Mouse (Mus musculus) Patski (cell line): ENCODE data around the gene Smtnl2. TPM values are rescaled to one million over a fixed set of nuclear protein-coding genes. Genes with fewer than 3 reads are reported as not detected.
"Not testable (repeated sequence)": the region's sequence is repeated elsewhere in the genome, so short reads cannot be mapped to it uniquely, and the experiment has no call there.

Experiments used
- ATAC-seq: fragments of 100-300 bp; one replicate; pipeline ENCODE4 v1.8.0; 2021
- CTCF ChIA-PET: fragments of 350-600 bp; sonication (Branson Sonifier 250); formaldehyde crosslinking; loops from one replicate; lab custom pipeline; 2022; ENCODE audit warnings: inconsistent platforms; lab: Charles Lee
- POLR2A ChIA-PET: fragments of 350-600 bp; sonication (Branson Sonifier 250); formaldehyde crosslinking; loops from one replicate; lab custom pipeline; 2022; ENCODE audit warnings: antibody characterized with exemption, inconsistent platforms; lab: Charles Lee
- DNase-seq: peaks from one replicate; pipeline ENCODE4 v3.0.0-alpha.2; 2011; ENCODE audit warnings: low read depth, low spot score
- H3K27me3 ChIP-seq: fragments of 371-371 bp; one replicate; pipeline ENCODE4 v1.5.1; 2021
- CTCF ChIP-seq: fragments of 100-300 bp; IDR thresholded peaks from one replicate; pipeline ENCODE4 v1.5.1; 2021
- in situ Hi-C: fragments of 300-500 bp; cut with MboI; formaldehyde crosslinking; loops from 3 replicates; pipeline ENCODE4 v1.11.1; 2018; ENCODE audit warnings: low pct_unique_long_range_greater_than_20kb, mixed read lengths
- polyA plus RNA-seq: library from polyadenylated mRNA; unstranded; gene quantifications from one replicate; pipeline ENCODE4 v1.2.3, GENCODE M21; 2021

Gene Smtnl2
- polyA plus RNA-seq = 18.8 TPM

DNA sequence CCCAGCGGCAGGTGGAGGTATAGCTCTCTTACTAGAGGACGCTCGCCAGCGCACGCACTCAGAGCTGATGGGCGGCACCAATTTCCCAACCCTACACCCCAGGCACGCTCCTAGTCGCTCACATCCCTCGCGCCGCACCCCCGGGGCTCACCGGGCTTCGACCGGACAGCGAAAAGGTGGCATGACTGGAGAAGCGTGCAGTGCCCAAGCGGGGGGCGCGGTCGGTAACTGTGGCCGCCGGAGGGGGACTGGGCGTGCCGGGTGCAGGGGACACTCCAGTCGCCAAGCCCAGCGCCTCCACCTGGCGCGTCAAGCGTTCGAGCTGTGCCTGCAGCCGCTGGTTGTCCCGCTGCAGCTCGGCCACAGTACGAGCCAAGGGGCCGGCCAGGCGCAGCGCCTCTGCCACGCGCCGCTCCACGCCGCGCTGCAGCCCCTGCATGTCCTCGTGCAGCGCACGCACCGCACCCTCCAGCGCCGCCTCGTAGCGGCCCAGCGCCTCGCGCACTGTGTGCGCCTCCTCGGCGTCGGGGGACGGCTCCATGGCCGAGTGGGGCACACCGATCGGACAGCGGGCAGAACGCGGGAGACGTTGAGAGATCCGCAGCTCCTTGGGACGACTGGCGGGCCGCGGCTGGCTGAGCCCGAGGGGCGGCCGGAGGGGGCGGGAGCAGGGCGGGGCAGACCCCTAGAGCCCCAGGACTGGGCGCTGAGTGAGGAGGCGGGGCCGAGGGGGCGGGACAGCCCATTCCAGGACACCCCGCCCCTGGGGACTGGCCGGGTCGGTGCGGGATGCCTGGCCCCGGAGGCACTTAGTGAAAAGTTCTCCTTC is at the start of gene Smtnl2:
Smtnl2 (minus strand) TSS at position 621 of the 829 bp plus-strand sequence.
- DNase-seq (no peak), ATAC-seq (peak; percentile 87)
- TF ChIP-seq CTCF = no peak
- POLR2A ChIA-PET = interaction anchor here (1.5 kb wide), 1 partner anchor 18 kb away, joined by 3 read pairs; no protein-coding TSS in a partner anchor
- in situ Hi-C loops = no loop called here
- no peaks in the 10 kb centered on the region for H3K27me3 ChIP-seq
- CTCF ChIA-PET = interaction anchor here (0.7 to 1.4 kb wide), 4 partner anchors 12 to 66 kb away, joined by 3 to 5 read pairs (median 3); no protein-coding TSS in a partner anchor

DNA sequence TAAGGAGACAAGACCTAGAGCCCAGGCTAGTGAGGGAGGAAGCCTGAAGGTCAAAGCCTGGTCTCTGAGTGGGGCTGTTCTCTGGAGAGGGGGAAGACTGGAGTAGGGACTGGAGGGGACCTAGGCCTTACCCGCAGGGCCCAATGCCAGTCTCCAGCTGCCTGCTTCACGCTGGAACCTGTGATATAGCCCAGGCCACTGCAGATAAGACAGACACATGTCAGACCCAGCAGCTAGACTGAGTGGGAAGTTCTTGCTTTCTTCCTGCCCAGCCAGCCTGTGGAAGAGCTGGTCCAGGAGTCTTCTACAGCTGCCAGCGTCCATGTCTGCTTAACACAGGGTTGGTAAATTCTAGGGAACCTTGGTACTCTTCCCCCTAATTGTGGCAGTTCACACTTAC is 47.0 kb upstream of the Smtnl2 start:
- ChIA-PET POLR2A (no interaction called here), CTCF (interaction anchor here (0.7 to 1.5 kb wide), 2 partner anchors 14 to 105 kb away, joined by 3 read pairs; no protein-coding TSS in a partner anchor)
- ATAC-seq = no peak
- TF ChIP-seq CTCF = no peak
- no peak for DNase-seq
- H3K27me3 ChIP-seq = no peaks in the 10 kb centered on the region
- in situ Hi-C loops = no loop called here

DNA sequence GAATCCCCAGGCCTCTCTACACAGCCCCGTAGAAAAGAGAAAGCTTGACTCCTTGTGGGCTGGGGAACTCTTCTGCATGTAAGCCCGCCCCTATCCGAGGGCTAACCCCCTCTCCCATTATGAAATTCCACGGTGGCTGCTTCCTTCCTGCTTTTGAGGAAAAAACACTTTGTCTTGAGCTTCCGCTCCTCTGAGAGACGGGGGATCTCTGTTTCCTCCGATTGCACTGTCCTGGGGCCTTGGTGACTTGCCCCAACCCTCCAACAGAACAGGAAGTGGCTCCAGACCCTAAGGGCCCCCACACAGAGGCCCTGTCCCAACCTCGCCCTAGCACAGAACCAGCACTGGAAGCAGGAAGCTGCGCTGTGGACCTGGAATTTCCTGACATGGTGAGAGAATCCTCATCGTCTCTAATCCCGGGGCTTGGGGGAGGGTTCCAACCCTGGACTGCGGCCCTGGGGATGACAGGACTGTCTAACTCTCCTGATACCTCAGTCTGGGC is 46.5 kb upstream of the Smtnl2 start:
- CTCF ChIA-PET = interaction anchor here (0.7 to 1.5 kb wide), 2 partner anchors 14 to 106 kb away, joined by 3 read pairs; no protein-coding TSS in a partner anchor
- POLR2A ChIA-PET = no interaction called here
- no peaks in the 10 kb centered on the region for H3K27me3 ChIP-seq
- ATAC-seq = no peak
- no peak for DNase-seq
- TF ChIP-seq CTCF = no peak
- in situ Hi-C loops = no loop called here

DNA sequence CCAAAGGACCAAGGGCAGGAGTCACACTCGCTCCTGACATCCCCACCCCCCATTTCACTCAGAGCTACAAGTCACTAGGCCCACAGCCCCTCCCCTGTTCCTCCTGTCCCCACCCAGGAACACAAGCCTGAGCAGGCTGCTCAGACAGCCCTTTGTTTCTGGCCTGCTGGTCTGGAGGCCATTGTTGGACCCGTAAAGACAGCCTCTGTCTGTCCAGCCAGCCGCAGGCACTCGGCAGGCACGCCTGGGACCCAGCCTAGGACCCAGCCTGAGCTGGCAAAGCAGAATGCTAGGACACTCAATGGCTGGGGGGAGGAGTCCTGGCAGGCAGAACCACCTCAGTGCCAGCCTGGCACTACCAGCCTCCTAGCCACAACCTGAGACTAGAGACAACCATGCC is 44.2 kb upstream of the Smtnl2 start:
- in situ Hi-C loops = no loop called here
- no peak for TF ChIP-seq CTCF
- H3K27me3 ChIP-seq = no peaks in the 10 kb centered on the region
- ChIA-PET CTCF (no interaction called here), POLR2A (no interaction called here)
- no peak for ATAC-seq
- no peak for DNase-seq

GRCm38 (mm10) chr11:72453105-72453953 is 41.8 kb upstream of the Smtnl2 start:
- ChIA-PET CTCF (interaction anchor here (1.3 to 2.3 kb wide), 2 partner anchors 10 to 111 kb away, joined by 3 to 6 read pairs; no protein-coding TSS in a partner anchor), POLR2A (interaction anchor here (0.9 to 2.4 kb wide), 4 partner anchors 11 to 15 kb away, joined by 3 to 7 read pairs (median 4); no protein-coding TSS in a partner anchor)
- TF ChIP-seq CTCF = no peak
- in situ Hi-C loops = no loop called here
- ATAC-seq = no peak
- DNase-seq = no peak
- no peaks in the 10 kb centered on the region for H3K27me3 ChIP-seq

GRCm38 (mm10) chr11:72452140-72452665 is 40.7 kb upstream of the Smtnl2 start:
- in situ Hi-C loops = no loop called here
- DNase-seq (no peak), ATAC-seq (no peak)
- CTCF ChIA-PET = interaction anchor here (0.7 to 2.3 kb wide), 3 partner anchors 11 to 45 kb away, joined by 3 to 6 read pairs (median 3); no protein-coding TSS in a partner anchor
- H3K27me3 ChIP-seq = no peaks in the 10 kb centered on the region
- no peak for TF ChIP-seq CTCF
- POLR2A ChIA-PET = interaction anchor here (0.7 to 2.4 kb wide), 3 partner anchors 10 to 37 kb away, joined by 3 to 7 read pairs (median 4); no protein-coding TSS in a partner anchor

GRCm38 (mm10) chr11:72447475-72447874 is 36.0 kb upstream of the Smtnl2 start:
- TF ChIP-seq CTCF = no peak
- CTCF ChIA-PET = no interaction called here
- POLR2A ChIA-PET = no interaction called here
- in situ Hi-C loops = no loop called here
- H3K27me3 ChIP-seq = no peaks in the 10 kb centered on the region
- DNase-seq (no peak), ATAC-seq (no peak)

DNA sequence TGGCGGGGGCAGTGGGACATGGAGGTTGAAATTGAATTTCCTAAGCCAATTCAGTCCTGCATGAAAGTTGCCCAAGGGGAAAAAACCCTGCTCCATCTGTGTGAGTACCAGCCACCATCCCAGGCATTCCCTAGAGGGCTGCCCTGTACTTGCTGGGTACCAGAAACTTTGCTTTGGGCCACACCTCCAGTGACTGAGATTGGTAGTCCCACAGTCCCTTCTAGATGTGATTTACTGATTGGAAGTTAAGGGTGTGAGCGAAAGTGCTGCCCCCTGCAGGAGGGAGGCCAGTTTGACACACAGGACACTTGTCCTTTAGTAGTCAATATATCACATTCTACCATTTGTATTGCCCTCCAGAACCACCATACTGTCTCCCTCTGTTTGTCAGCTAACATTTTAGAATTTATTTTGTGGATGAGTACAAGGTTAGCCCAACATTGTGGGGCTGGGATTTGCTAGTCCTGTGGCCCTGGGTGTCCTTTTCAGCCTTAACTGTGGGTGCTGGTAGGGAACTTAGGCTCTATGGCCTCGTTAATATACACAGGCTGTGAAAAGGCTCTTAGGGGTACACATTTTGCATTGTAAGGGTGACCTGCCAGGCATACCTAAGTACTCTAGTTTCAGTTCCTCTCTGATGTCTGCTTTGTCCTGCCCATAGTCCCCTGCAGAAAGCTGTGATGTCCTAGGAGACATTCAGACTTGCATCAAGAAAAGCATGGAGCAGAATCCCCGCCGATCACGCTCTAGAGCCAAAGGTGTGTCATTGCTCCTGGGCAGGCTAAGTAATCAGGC is 35.0 kb upstream of the Smtnl2 start:
- DNase-seq = no peak
- H3K27me3 ChIP-seq = no peaks in the 10 kb centered on the region
- ChIA-PET CTCF (no interaction called here), POLR2A (no interaction called here)
- in situ Hi-C loops = no loop called here
- TF ChIP-seq CTCF = no peak
- no peak for ATAC-seq

GRCm38 (mm10) chr11:72440965-72441664 is 29.6 kb upstream of the Smtnl2 start, which contains the start of gene Mybbp1a:
Gene Mybbp1a (plus strand): TSS chr11:72441355.
- peak; percentile 74 for DNase-seq
- ATAC-seq = peak; percentile 68
- no peak for TF ChIP-seq CTCF
- no peaks in the 10 kb centered on the region for H3K27me3 ChIP-seq
- ChIA-PET POLR2A (interaction anchor here (1.3 kb wide), 1 partner anchor 11 kb away, joined by 7 read pairs; no protein-coding TSS in a partner anchor), CTCF (no interaction called here)
- in situ Hi-C loops = no loop called here

GRCm38 (mm10) chr11:72440597-72440964 is 29.1 kb upstream of the Smtnl2 start:
- CTCF ChIA-PET, in situ Hi-C loops, DNase-seq, POLR2A ChIA-PET, ATAC-seq, H3K27me3 ChIP-seq: not testable (repeated sequence)
